Mouse (Mus musculus): ENCODE results near the gene Rhobtb1.

DNA sequence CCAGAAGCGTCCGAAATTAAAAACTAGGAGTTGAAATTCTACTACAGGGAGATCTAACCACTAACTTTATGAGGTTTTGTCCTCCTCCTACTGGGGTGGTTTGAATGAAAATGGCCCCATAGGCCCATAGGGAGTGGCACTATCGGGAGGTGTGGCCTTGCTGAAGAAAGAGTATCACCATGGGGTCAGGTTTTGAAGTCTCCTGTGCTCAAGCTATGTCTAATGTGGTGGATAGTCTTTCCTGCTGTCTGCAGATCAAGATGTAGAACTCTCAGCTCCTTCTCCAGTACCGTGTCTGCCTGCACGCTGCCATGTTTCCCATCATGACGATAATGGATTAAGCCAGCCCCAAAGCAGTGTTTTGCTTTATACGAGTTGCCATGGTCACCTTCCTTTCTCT lies 173.6 kb downstream of the Rhobtb1 start:
- TF ChIP-seq CTCF (conservative IDR thresholded peaks at IDR 0.05; ENCODE audit: low read length): no peak
- TF ChIP-seq NANOG (IDR thresholded peaks at IDR 0.05; ENCODE audit: borderline replicate concordance, low read length): no peak
